Mouse (Mus musculus) embryonic facial prominence, embryonic 15.5 days (tissue): ENCODE measurements around the gene Fblim1. TPM values are rescaled to one million over a fixed set of nuclear protein-coding genes. Genes with fewer than 3 reads are reported as not detected.

Experiments used
- ATAC-seq: fragments of 200-750 bp; cut with Nextera tagmentation; 2 replicates; pipeline ENCODE4 v1.8.0; 2017; ENCODE audit warnings: low read depth, moderate TSS enrichment; ENCODE audit not compliant: insufficient number of reproducible peaks, low FRiP score, low TSS enrichment
- H3K27ac ChIP-seq: fragments of 300-500 bp; sonication (generic); replicated peaks from 2 replicates; pipeline ENCODE4 v1.5.1; 2015; ENCODE audit warnings: mild to moderate bottlenecking, inconsistent platforms
- H3K27me3 ChIP-seq: fragments of 300-500 bp; sonication (generic); 2 replicates; pipeline ENCODE4 v1.6.1; 2015; ENCODE audit warnings: inconsistent platforms
- H3K36me3 ChIP-seq: fragments of 300-500 bp; sonication (generic); 2 replicates; pipeline ENCODE4 v1.6.1; 2015; ENCODE audit warnings: mild to moderate bottlenecking, inconsistent platforms
- H3K4me1 ChIP-seq: fragments of 300-500 bp; sonication (generic); 2 replicates; pipeline ENCODE4 v1.6.1; 2015; ENCODE audit warnings: inconsistent platforms
- H3K4me2 ChIP-seq: fragments of 300-500 bp; sonication (generic); replicated peaks from 2 replicates; pipeline ENCODE4 v1.6.1; 2015; ENCODE audit warnings: mild to moderate bottlenecking, inconsistent platforms
- H3K4me3 ChIP-seq: fragments of 300-500 bp; sonication (generic); replicated peaks from 2 replicates; pipeline ENCODE4 v1.5.1; 2015; ENCODE audit warnings: mild to moderate bottlenecking, inconsistent platforms
- H3K9ac ChIP-seq: fragments of 300-500 bp; sonication (generic); 2 replicates; pipeline ENCODE4 v1.6.1; 2015; ENCODE audit warnings: inconsistent platforms
- H3K9me3 ChIP-seq: fragments of 300-500 bp; sonication (generic); replicated peaks from 2 replicates; pipeline ENCODE4 v1.6.1; 2016; ENCODE audit warnings: inconsistent platforms
- WGBS: fragments of 180-500 bp; shearing (Covaris S2); methylation state at CpG from one replicate; pipeline ENCODE4 v1.1.7; 2015; 5-methylcytosine and 5-hydroxymethylcytosine counted together
- polyA plus RNA-seq: library from polyadenylated mRNA; unstranded; fragments of >200 nt; fragmentation: Nextera tagmentation; extraction: Ambion mirVana; gene quantifications from 2 replicates; pipeline ENCODE4 v1.2.1, GENCODE M21; 2015

The Fblim1 gene
- polyA plus RNA-seq, 1 experiment from 2014 or later, result 32.3 TPM

GRCm38 (mm10) chr4:141537226-141537610 lies 68.7 kb downstream of the Fblim1 start:
- Histone ChIP-seq H3K27me3 (no peaks in the 10 kb centered on the region), H3K4me3 (peak overlapping the region; percentile 86), H3K9ac (peak overlapping the region; percentile 95), H3K4me1 (peaks cover 29% of the 10 kb centered on the region), H3K36me3 (no peaks in the 10 kb centered on the region), H3K4me2 (peak overlapping the region; percentile 88), H3K9me3 (no peaks in the 10 kb centered on the region), H3K27ac (peak overlapping the region; percentile 97; the same call in 1 of the 2 replicates)
- under 1% methylated on average over 14 of the region's 14 CpGs for WGBS
- no peak for ATAC-seq

GRCm38 (mm10) chr4:141536291-141537225 lies 69.3 kb downstream of the Fblim1 start:
- WGBS, result under 1% methylated on average over 61 of the region's 61 CpGs
- no peaks in the 10 kb centered on the region for H3K27me3 ChIP-seq
- 0 out of 2 replicates have a peak, but pooled peaks have one; percentile 5 for ATAC-seq
- H3K4me2 ChIP-seq, result peak overlapping the region; percentile 88
- peak overlapping the region; percentile 95 for H3K9ac ChIP-seq
- H3K4me1 ChIP-seq, result peaks cover 29% of the 10 kb centered on the region
- no peaks in the 10 kb centered on the region for H3K9me3 ChIP-seq
- H3K4me3 ChIP-seq, result peak overlapping the region; percentile 86
- H3K36me3 ChIP-seq, result no peaks in the 10 kb centered on the region
- H3K27ac ChIP-seq, result peak overlapping the region; percentile 97

- no peak overlapping the region for H3K9ac ChIP-seq
- H3K4me3 ChIP-seq, result peak overlapping the region; percentile 86
- peak overlapping the region; percentile 88 for H3K4me2 ChIP-seq
- H3K9me3 ChIP-seq, result no peaks in the 10 kb centered on the region
- H3K27me3 ChIP-seq, result no peaks in the 10 kb centered on the region
- H3K27ac ChIP-seq, result 0 out of 2 replicates have a peak overlapping the region, but pooled peaks have one; percentile 97
- WGBS, result 17% methylated on average over 10 of the region's 11 CpGs
- ATAC-seq, result no peak
- no peaks in the 10 kb centered on the region for H3K36me3 ChIP-seq
- peaks cover 32% of the 10 kb centered on the region for H3K4me1 ChIP-seq
Observed at GRCm38 (mm10) chr4:141534947-141535680, 70.8 kb downstream of the Fblim1 start.

DNA sequence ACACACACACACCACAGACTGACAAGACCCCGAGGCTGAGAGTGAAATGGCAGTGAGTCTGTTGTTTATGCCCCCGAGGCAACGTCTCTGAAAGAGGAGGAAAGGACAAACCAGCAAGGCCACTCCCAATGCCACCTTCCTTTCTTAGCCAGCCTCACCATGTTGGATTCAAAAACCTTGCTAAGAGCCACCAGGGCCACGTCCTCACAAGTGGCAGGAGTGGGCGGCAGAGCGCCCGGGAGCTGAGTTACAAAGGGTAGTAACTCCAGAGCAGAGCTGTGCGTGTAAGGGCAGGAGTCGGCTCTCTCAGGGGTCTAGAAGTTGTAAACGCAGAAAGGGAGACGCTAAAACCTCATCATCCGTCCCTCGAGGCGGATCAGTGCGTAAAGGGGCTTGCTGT lies 74.9 kb downstream of the Fblim1 start:
- H3K9ac ChIP-seq, result no peak overlapping the region
- no peak overlapping the region for H3K4me3 ChIP-seq
- no peaks in the 10 kb centered on the region for H3K27me3 ChIP-seq
- H3K9me3 ChIP-seq, result no peaks in the 10 kb centered on the region
- H3K27ac ChIP-seq, result no peak overlapping the region
- WGBS, result 62% methylated on average over 15 of the region's 15 CpGs
- ATAC-seq, result no peak
- no peaks in the 10 kb centered on the region for H3K36me3 ChIP-seq
- H3K4me1 ChIP-seq, result peaks cover 23% of the 10 kb centered on the region
- H3K4me2 ChIP-seq, result no peak overlapping the region

DNA sequence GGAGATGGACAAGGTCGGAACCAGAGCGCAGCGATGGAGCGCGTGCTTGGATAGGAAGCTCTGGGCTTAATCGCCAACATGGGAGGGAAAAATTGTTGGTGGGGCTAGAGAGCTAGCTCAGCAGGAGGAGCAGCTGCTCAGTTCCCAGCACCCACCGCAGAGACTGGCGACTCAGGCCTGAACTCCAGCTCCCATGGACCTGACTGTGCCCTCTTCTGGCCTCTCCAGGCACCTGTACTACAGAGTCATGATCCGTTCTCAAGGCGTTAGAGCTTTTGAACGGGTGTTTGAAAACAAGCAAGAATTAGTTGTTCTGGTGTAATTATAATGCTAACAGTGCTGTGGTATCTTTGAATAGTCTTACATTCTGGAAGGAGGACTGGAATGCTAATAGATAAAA lies 77.0 kb downstream of the Fblim1 start:
- Histone ChIP-seq H3K36me3 (no peaks in the 10 kb centered on the region), H3K27ac (no peak overlapping the region), H3K4me2 (no peak overlapping the region), H3K9ac (no peak overlapping the region), H3K4me1 (peaks cover 13% of the 10 kb centered on the region), H3K4me3 (no peak overlapping the region), H3K9me3 (no peaks in the 10 kb centered on the region), H3K27me3 (no peaks in the 10 kb centered on the region)
- ATAC-seq, result no peak
- WGBS, result 88% methylated on average over 11 of the region's 11 CpGs

DNA sequence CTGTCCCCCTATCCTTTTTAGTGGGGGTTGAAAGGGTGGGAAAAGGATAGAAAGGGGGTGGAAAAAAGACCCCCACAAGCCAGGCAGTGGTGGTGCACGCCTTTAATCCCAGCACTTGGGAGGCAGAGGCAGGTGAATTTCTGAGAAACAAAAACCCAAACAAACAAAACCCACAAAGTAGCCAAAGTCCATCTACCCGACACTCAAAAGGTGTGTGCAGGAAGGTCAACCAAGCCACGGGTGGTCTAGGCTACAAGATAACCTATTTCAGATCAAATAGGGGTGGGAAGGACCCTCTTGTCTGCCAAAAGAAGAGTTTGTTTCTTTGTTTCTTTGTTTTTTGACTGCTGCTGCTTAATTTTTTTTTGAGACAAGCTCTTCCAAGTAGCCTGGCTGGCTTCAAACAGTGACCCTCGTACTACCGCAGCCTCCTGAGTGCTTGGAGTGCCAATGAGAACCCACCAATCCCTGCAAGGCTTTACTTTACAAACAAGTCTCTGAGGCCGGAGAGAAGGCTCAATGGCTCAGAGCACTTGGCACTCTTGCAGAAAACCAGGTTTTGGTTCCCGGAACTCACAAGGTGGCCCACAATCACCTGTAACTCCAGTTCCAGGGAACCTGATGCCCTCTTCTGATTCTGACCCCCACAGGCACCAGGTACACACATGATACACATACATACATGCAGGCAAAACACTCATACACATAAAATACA lies 78.8 kb downstream of the Fblim1 start:
- Histone ChIP-seq H3K4me3 (no peak overlapping the region), H3K9me3 (no peaks in the 10 kb centered on the region), H3K4me2 (no peak overlapping the region), H3K9ac (no peak overlapping the region), H3K36me3 (peaks cover 1% of the 10 kb centered on the region), H3K27me3 (no peaks in the 10 kb centered on the region), H3K27ac (no peak overlapping the region), H3K4me1 (peaks cover 15% of the 10 kb centered on the region)
- WGBS, result 75% methylated on average over 7 of the region's 7 CpGs
- ATAC-seq, result no peak

Other genes with a start within 250 kb of the Fblim1 start
- 3.6 and 4.3 TPM in 2 replicates for gene Fam131c, start 237.9 kb downstream of the Fblim1 start, polyA plus RNA-seq
- 0.46 and 0.51 TPM in 2 replicates for gene Clcnka, start 207.4 kb downstream of the Fblim1 start, polyA plus RNA-seq
- gene Clcnkb, start 190.1 kb downstream of the Fblim1 start, polyA plus RNA-seq, result not detected in 2 replicates
- gene Hspb7, start 185.3 kb downstream of the Fblim1 start, polyA plus RNA-seq, result 2.0 and 2.4 TPM in 2 replicates
- not detected in 2 replicates for gene Srarp, start 170.0 kb downstream of the Fblim1 start, polyA plus RNA-seq
- 34.0 and 35.1 TPM in 2 replicates for gene Zbtb17, start 161.4 kb downstream of the Fblim1 start, polyA plus RNA-seq
- gene Spen, start 67.5 kb downstream of the Fblim1 start, polyA plus RNA-seq, result 10.8 and 10.9 TPM in 2 replicates
- gene Tmem82, start 12.5 kb upstream of the Fblim1 start, polyA plus RNA-seq, result 0.48 and 0.62 TPM in 2 replicates
- 0.05 TPM in 1 of 2 replicates, not detected in the other for gene Slc25a34, start 17.7 kb upstream of the Fblim1 start, polyA plus RNA-seq
- 7.1 and 8.3 TPM in 2 replicates for gene Plekhm2, start 58.8 kb upstream of the Fblim1 start, polyA plus RNA-seq
- gene Rsc1a1, start 79.5 kb upstream of the Fblim1 start, polyA plus RNA-seq, result 0.28 TPM in 1 of 2 replicates, not detected in the other
- 25.2 and 26.7 TPM in 2 replicates for gene Ddi2, start 117.3 kb upstream of the Fblim1 start, polyA plus RNA-seq
- gene Agmat, start 140.6 kb upstream of the Fblim1 start, polyA plus RNA-seq, result 0.32 and 0.33 TPM in 2 replicates
- 4.8 and 5.0 TPM in 2 replicates for gene Dnajc16, start 184.8 kb upstream of the Fblim1 start, polyA plus RNA-seq
- gene Casp9, start 187.5 kb upstream of the Fblim1 start, polyA plus RNA-seq, result 14.4 and 16.9 TPM in 2 replicates
- not detected in 2 replicates for gene Cela2a, start 220.1 kb upstream of the Fblim1 start, polyA plus RNA-seq
- gene Ctrc, start 240.3 kb upstream of the Fblim1 start, polyA plus RNA-seq, result not detected in 2 replicates